Comparison of ENCODE assay signal across 11 mouse cellular contexts in the genomic region with DNA sequence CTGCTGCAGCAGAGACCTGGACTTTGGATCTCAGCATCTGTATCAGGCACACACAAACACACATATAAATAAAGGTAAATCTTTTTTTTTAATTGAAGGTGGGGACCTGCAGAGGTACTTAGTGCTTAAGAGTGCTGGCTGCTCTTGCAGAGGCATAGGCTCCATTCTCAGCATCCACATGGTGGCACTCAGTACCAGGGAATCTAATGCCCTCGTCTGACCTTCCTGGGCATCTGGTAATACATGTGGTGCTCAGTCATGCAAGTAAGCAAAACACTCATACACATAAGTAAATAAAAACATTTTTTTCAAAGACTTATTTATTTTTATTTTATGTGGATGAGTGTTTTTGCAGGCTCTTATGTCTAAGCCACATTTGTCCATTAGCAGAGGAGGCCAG. TPM values are rescaled to one million over a fixed set of nuclear protein-coding genes. Genes with fewer than 3 reads are reported as not detected.
DNase-seq lines count a peak whose midpoint lies in the region; ATAC-seq and TF ChIP-seq lines count a peak whose summit lies in the region.
"Had no signal": no experiment of that assay in that cellular context is flagged by ENCODE, and none has a peak within 500 bp of the region (broad histone marks: within the 10 kb centered on the region; RNA-seq: fewer than 3 reads in every experiment).

No protein-coding gene starts in this region.

- H3K4me3 ChIP-seq in kidney, adult 2 months (ENCODE audit: insufficient read depth, low read depth, low read length) = no peak overlapping the region
- H3K4me3 ChIP-seq in kidney, embryonic 16.5 days (ENCODE audit: low read length) = no peak overlapping the region
- H3K4me3 ChIP-seq in embryonic facial prominence, embryonic 10.5 days = no peak overlapping the region
- no peak overlapping the region for H3K4me3 ChIP-seq in hindbrain, embryonic 14.5 days (replicated peaks; ENCODE audit: low read length)
- H3K4me3 ChIP-seq: forebrain, embryonic 15.5 days had no signal

- no peaks in the 10 kb centered on the region; the same call in 1 of the 2 replicates for H3K4me1 ChIP-seq in kidney, adult 2 months (ENCODE audit: control insufficient read depth, insufficient read depth, low read length)
- peaks cover 9% of the 10 kb centered on the region; the same call in 1 of the 2 replicates for H3K4me1 ChIP-seq in kidney, embryonic 16.5 days (ENCODE audit: insufficient read depth, low read length)
- peaks cover 24% of the 10 kb centered on the region for H3K4me1 ChIP-seq in embryonic facial prominence, embryonic 10.5 days
- H3K4me1 ChIP-seq in hindbrain, embryonic 14.5 days (replicated peaks; ENCODE audit: control insufficient read depth, insufficient read depth, low read length) = peaks cover 8% of the 10 kb centered on the region; the same call in 1 of the 2 replicates

- no peaks in the 10 kb centered on the region for H3K9me3 ChIP-seq in kidney, embryonic 16.5 days (ENCODE audit: low read length)
- H3K9me3 ChIP-seq in embryonic facial prominence, embryonic 10.5 days = no peaks in the 10 kb centered on the region
- no peaks in the 10 kb centered on the region for H3K9me3 ChIP-seq in hindbrain, embryonic 14.5 days (ENCODE audit: control insufficient read depth, low read length)
- H3K9me3 ChIP-seq: forebrain, embryonic 15.5 days had no signal

- H3K27ac ChIP-seq in kidney, adult 2 months (ENCODE audit: insufficient read depth, low read depth, low read length) = no peak overlapping the region
- H3K27ac ChIP-seq in kidney, embryonic 16.5 days (ENCODE audit: low read length) = no peak overlapping the region
- no peak overlapping the region for H3K27ac ChIP-seq in embryonic facial prominence, embryonic 10.5 days (replicated peaks)
- H3K27ac ChIP-seq in hindbrain, embryonic 14.5 days = no peak overlapping the region
- H3K27ac ChIP-seq: forebrain, embryonic 15.5 days; macrophage had no signal

- peak; percentile 69 for TF ChIP-seq CTCF in kidney, adult 2 months (conservative IDR thresholded peaks at IDR 0.05; ENCODE audit: insufficient read depth, insufficient read length, low read depth, low read length)

- no peak overlapping the region for H3K4me2 ChIP-seq in kidney, embryonic 16.5 days (replicated peaks; ENCODE audit: low read depth, low read length)
- no peak overlapping the region for H3K4me2 ChIP-seq in hindbrain, embryonic 14.5 days (replicated peaks)
- H3K4me2 ChIP-seq: forebrain, embryonic 15.5 days had no signal

- H3K9ac ChIP-seq in kidney, embryonic 16.5 days (replicated peaks; ENCODE audit: low read length) = no peak overlapping the region
- no peak overlapping the region for H3K9ac ChIP-seq in hindbrain, embryonic 14.5 days
- H3K9ac ChIP-seq: forebrain, embryonic 15.5 days had no signal

- H3K36me3 ChIP-seq in kidney, adult 2 months (ENCODE audit: control insufficient read depth, insufficient read depth, low read length) = no peaks in the 10 kb centered on the region
- no peaks in the 10 kb centered on the region for H3K36me3 ChIP-seq in kidney, embryonic 16.5 days (ENCODE audit: insufficient read depth, low read length)
- no peaks in the 10 kb centered on the region for H3K36me3 ChIP-seq in embryonic facial prominence, embryonic 10.5 days (replicated peaks)
- H3K36me3 ChIP-seq in hindbrain, embryonic 14.5 days (replicated peaks; ENCODE audit: control insufficient read depth, insufficient read depth) = no peaks in the 10 kb centered on the region
- H3K36me3 ChIP-seq: forebrain, embryonic 15.5 days had no signal

- 35% methylated on average over 1 of the region's 1 CpGs for whole genome bisulfite sequencing in kidney, adult 2 months
- 77% methylated on average over 1 of the region's 1 CpGs for WGBS in kidney, embryonic 16.5 days
- WGBS in embryonic facial prominence, embryonic 10.5 days = 77% methylated on average over 1 of the region's 1 CpGs
- WGBS in hindbrain, embryonic 14.5 days = 67% methylated on average over 1 of the region's 1 CpGs

- ATAC-seq in kidney, embryonic 16.5 days (ENCODE audit: low FRiP score, low TSS enrichment) = no peak
- ATAC-seq in hindbrain, embryonic 14.5 days (ENCODE audit: low FRiP score) = no peak
- ATAC-seq: activated CD4-positive, CD25-positive, alpha-beta regulatory T cell, adult 4 months had no signal

- TF ChIP-seq POLR2A in kidney, adult 2 months (IDR thresholded peaks at IDR 0.05; ENCODE audit: low read depth, low read length) = no peak

- DNase-seq in kidney, adult 2 months = peak; percentile 66
- peak; percentile 58 for DNase-seq in CD4-positive helper T cell, adult 2 months (ENCODE audit: low read depth, low spot score)
- peak; percentile 62 for DNase-seq in brain, adult 2 months (ENCODE audit: low read depth, low spot score)
- DNase-seq in lung, postnatal 36 days = peak; percentile 74
- DNase-seq in embryonic facial prominence, embryonic 10.5 days (ENCODE audit: low spot score) = no peak
- no peak for DNase-seq in hindbrain, embryonic 14.5 days (ENCODE audit: low spot score)
- DNase-seq: layer of hippocampus, postnatal 36 days had no signal

- no peaks in the 10 kb centered on the region for H3K27me3 ChIP-seq in kidney, adult 2 months (replicated peaks; ENCODE audit: control insufficient read depth, insufficient read depth, low read length)
- H3K27me3 ChIP-seq in kidney, embryonic 16.5 days (ENCODE audit: insufficient read depth, low read length) = no peaks in the 10 kb centered on the region
- no peaks in the 10 kb centered on the region for H3K27me3 ChIP-seq in embryonic facial prominence, embryonic 10.5 days (replicated peaks; ENCODE audit: low read depth, poor library complexity, severe bottlenecking)
- H3K27me3 ChIP-seq in hindbrain, embryonic 14.5 days (ENCODE audit: control insufficient read depth, insufficient read depth, low read length) = no peaks in the 10 kb centered on the region
- H3K27me3 ChIP-seq: forebrain, embryonic 15.5 days had no signal

RNA-seq across cellular contexts. Expression of gene Kmt2e, which starts 49.1 kb away (rescaled TPM):
- polyA plus RNA-seq in kidney, adult 2 months (2012; rRNA removed) = 18.8 and 19.8 TPM in 2 replicates
- 98.8 and 99.9 TPM in 2 replicates for polyA plus RNA-seq in kidney, embryonic 16.5 days (2015; fragmentation: Nextera tagmentation; extraction: Ambion mirVana)
- polyA plus RNA-seq in embryonic facial prominence, embryonic 10.5 days (2016; fragmentation: Nextera tagmentation; extraction: Ambion mirVana) = 86.7 TPM in 2 replicates
- 118 and 128 TPM in 2 replicates for polyA plus RNA-seq in hindbrain, embryonic 14.5 days (2014; fragmentation: Nextera tagmentation; extraction: Ambion mirVana)

Comparison
In these comparisons a context has a peak if more than half of its experiments do, and no peak if none do; other contexts are left out.
1. DNase-seq: peak in kidney, adult 2 months (single experiment), CD4-positive helper T cell, adult 2 months (single experiment), brain, adult 2 months (single experiment) and lung, postnatal 36 days (single experiment); none in embryonic facial prominence, embryonic 10.5 days (single experiment) and hindbrain, embryonic 14.5 days (single experiment).